Mouse (Mus musculus): ENCODE results near the gene Sobp.
A peak's percentile ranks its signal among the peaks of the same experiment; 100 is the strongest.

The Sobp gene

DNA sequence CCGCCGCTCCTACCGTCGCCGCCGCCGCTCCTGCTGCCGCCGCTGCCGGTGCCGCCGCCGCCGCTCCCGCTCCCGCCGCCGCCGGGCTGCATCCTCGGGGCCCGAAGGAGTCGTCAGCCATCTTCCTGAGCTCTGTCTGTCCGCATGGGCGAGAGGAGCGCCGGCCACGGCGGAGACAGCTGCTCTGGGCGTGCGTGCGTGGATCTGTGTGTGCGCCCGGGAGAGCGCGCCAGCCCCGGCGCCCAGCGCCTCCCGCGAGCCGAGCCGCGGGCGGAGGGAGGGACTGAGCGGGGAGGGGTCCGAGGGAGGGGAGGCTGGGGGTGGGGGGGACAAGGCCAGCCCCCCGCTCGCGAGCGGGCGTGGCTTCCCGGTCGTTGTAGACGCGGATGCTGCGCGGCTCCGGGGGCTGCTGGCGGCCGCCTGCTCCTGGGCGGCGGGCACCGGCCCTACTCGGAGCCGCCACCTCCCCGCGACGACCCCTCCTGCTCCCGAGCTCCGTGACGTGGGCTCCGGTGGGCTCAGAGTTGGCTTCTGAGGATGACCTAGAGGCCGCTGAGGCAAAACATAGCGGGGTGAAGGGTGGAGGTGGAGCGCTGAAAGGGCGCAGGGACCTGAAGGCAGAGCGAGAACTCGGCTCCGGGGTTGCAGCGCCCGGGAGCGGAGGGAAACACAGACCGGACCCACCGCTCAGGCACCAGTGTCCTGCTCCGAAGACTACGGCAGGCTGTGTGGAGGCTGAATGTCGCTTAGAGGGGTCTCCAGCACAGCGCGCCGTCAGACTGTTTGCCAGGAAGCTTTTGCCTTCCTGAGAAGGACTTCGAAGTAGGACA lies at the start of gene Sobp, which contains the start of gene 9030612E09Rik:
Gene Sobp (minus strand): TSS at position 205 of the 830 bp plus-strand sequence.
Gene 9030612E09Rik (plus strand): TSS at position 379 of the 830 bp plus-strand sequence.
- peak; percentile 70 for DNase-seq (ENCODE audit: low spot score)

DNA sequence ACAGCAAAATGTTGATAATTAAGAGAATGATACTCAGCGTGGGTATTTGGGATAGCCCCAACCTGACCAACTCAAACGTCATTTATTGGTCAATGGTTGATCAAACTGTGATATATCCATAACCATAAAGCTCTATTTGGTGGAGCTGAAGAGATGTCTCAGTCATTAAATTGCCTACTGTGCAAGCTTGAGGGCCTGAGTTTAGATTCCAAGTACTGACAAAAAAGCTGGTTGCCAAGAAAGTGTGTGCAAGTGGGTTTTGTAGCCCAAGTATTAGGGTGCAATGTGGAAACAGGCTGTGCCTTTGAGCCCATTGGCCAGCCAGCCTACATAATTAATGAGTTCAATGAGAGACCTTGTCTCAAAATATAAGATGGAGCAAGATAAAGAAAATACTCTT lies 49.1 kb upstream of the Sobp start:
- no peak for DNase-seq (ENCODE audit: low spot score)

DNA sequence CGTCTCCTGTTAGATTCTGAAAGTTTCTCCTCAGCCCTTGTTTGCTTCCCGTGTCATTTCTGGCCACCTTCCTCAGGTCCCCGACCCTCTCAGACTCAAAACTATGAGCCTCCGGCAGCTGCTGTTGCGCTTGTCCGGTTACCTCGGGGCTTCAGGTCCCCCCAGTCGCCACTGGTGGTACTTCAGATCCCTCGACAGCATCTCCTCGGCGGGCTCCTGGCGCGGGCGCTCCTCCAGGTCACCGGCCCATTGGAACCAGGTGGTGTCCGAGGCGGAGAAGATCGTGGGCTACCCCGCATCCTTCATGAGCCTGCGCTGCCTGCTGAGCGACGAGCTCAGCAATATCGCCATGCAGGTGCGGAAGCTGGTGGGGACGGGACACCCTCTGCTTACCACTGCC lies 47.3 kb upstream of the Sobp start:
- peak; percentile 30 for DNase-seq (ENCODE audit: low spot score)

DNA sequence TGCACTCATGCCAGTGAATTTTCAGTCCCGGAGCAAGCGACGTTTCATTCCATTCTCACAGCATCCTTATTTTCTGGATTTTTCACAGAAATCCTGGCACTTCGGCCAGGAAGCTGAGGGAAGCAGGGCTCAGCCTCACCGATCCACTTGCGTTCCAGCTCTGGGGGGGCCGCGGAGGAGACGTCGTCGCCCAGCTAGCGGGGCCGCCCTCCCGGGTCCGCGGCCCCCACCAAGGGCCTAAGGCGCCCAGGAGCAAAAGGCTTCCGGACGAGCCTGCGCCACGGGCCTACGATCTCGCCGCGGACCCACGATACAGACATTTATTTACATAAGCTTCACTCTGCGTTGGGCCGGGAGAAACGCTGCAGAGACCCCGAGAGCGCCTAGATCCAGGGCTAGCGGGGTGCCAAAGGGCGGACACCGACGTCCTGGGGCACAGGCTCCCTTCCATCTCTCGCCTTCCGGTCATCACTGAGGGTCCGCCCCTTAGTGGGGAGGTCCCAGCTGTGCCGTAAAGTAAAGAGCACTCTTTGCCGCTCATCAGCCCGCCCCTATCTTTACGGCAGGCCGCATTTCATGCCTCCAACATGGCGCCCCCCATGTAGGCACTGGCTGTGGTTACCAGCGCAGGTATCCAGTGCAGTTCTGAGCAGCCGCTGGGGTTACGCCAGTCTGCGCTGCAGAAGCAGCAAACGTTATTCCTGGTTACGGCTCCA lies 46.7 kb upstream of the Sobp start, which contains the start of gene Pdss2:
Gene Pdss2 (plus strand): TSS at position 577 of the 716 bp plus-strand sequence.
- peak; percentile 99 for DNase-seq (ENCODE audit: low spot score)

DNA sequence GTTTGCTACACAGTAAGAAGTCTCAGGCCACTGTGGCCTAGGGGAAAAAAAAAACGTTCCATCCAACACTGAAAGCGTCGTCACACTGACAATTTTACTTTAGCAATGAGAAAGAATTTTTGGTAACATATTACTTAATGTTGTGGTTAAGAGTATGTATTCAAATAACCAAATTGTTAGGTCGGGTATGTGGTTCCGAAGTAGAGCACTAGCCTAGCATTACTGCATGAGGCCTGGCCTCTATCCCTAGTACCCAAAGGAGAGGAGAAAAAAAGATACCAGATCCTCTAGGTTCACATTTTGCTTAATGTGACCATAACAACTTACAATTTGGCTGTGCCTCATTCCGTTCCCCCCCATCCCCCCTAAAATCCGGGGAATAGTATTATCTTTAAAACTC lies 46.1 kb upstream of the Sobp start:
- no peak for DNase-seq (ENCODE audit: low spot score)

DNA sequence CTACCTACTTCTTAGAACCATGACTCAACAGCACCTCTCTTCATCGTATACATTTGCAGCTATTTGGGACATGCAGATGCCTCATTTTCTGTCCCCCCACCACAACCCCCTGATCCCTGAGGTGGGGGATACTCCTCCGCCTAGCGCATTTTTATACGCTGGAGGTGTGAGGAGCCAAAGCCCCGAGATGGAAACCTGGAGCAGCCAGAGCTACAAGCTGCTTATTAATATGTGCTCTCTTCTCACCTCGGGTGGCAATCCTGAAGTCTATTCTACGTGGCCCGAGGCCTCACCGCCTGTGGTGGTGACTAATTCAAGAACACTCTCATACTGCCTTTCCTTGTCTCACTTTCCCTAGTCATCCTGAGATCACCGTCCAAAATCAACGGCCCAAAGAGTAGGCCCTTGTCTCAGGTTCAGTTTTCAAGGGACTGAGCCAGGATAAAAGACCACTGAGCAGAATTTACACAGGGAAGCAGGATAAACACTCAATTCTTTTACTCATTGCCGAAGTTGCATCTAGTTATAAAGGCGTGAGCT lies 43.1 kb upstream of the Sobp start:
- DNase-seq (ENCODE audit: low spot score) = no peak

DNA sequence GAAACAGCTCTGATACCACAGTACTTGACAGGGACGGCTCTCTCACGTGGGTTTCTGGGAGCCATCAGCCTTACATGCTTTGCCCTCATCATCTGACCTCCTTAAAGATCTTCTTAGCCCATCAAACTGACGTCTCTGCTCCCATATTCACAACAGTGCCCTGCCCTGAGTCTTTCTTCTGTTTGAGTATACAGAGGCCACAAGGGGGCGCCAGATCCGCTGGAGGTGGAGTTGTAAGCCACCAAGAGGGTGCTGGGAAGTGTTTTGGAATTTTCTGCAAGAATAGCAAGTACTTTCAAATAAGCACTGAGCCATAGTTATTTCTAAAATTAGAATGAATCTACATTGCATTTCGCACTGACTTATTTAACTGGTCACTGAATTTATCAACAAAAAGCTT lies 37.5 kb upstream of the Sobp start:
- peak; percentile 64 for DNase-seq (ENCODE audit: low spot score)

DNA sequence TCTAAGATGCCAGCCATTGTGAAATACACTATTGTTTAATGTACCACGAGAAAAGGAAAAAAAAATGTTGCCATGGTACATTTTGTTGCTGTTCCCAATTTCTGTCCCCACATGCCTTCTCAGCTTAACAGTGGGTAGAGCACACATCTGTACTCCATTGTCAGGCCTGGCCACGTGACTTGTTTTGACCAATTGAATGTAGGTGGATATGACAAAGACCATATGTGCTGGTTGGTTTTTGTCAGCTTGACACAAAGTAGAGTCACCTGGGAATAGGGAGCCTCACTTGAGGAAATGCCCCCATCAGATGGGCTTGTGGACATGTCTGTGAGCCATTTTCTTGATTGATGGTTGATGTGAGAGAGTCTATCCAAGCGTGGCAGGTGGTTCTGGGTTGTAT lies 29.5 kb upstream of the Sobp start:
- no peak for DNase-seq (ENCODE audit: low spot score)

DNA sequence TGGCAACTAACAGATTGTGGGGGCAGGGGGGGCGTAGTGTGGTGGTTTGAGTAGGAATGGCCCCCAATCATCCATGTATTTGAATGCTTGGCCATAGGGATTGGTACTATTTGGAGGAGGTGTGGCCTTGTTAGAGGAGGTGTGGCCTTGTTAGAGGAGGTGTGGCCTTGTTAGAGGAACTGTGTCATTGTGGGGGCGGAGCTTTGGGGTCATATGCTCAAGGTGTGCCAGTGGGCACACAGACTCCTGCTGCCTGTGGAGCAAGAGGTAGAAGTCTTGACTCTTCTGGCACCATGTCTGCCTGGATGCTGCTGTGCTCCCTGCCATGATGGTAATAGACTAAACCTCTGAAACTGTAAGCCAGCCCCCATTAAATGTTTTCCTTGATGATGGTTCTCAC lies 25.9 kb upstream of the Sobp start:
- no peak for DNase-seq (ENCODE audit: low spot score)

DNA sequence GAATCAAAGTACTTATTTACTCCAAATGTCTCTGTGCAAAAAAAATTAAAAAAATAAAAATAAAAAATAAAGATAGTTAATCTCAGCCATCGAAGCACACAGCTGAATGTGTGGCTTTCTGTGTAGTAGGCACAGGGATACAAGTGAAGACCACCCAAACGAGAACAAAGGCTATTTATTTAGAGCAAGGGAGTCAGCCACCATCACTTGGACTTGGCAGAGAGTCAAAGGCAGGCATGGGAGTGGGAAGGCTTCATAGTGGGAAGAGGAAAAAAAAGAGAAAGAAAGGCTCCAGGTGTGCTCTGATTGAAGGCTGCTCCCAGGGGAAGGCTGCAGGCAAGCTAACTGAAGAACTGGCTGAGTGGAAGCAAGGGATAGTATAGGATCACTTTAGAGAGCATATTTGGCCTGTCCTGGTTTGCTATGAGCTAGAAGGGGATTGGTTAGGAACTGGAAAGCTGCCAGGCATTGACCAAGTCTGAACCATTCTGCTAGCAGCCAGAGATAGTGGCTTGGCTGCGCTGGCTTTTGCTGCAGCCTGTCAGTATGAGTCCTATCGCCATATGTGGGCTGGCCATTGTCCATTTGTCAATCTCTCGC lies 6.1 kb upstream of the Sobp start:
- DNase-seq (ENCODE audit: low spot score) = no peak

DNA sequence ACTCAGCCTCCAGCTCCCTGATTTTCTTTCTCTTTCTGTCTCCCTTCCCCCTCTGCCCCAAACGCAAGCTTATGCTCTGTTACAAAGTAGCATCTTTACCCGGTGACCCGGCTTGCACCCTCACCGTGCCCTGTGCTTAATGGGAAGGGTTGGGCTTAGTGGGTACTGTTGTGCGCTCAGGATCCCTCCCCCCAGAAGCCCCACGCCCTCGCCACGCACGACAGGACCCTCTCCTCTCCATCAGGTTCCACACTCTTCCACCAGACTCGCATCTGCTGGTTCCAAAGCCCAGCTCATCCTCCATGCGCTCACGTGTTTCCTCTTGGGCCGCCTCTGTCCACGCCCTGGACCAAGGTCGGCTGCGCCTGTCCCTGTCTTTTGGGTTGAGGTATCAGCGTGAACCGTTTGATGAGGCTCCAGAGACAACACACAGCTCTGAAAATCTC lies 849 bp upstream of the Sobp start:
- peak; percentile 41 for DNase-seq (ENCODE audit: low spot score)

DNA sequence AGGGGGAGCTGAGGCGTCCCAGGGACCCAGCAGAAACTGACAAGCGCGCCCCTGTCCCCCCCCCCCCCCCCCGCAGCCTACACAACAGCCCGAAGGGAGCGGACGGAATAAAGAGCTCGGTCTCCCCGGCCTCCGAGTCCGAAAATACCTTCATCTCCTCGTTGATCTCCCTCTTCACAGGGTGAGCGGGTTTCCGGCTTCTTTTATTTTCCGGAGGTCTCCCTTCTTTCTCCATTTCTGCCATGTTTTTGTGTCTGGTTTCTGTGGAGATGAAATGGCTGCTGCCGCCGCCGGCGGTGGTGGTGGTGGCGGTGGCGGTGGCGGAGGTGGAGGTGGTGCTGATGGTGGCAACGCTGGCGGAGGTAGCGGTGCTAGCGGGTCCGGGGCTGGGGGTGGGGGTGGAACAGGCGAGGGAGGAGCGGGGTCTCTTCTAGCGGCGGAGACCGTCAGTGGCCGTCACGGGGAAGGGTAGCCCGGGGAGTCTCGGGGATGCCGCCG lies 453 bp downstream of the Sobp start:
- no peak for DNase-seq (ENCODE audit: low spot score)

DNA sequence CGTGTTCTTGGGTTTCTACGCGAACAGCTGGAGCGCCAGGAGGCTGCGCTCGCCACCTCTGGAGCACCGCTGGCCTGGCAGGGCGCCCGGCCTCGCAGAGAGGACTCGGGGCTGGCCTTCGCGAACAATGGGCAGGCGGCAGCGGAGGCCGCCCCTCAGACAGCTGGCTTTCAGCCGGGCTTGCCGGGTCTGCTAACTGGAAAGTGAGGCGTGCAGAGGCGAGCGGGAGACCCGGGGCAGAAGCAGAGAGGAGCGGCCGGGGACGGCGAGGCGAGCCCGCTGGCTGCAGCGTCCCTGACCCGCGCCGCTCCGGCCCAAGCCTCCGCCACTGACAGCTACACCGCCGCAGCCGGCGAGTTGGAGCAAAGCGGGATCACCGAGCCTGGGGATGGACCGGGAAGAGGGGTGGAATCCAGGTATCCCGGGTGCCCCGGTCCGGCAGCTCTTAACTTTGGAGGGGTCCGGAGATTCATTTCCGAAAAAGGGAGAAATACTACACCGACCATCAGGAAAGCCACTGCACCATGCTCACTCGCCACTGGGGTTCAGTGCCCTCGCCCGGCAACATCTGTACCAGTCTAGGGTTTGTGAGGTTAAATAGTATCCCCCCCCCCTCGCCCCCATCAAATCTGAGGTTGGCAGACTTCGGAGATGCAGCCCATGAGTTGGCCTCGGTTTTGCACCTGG lies 1.0 kb downstream of the Sobp start:
- peak; percentile 75 for DNase-seq (ENCODE audit: low spot score)

DNA sequence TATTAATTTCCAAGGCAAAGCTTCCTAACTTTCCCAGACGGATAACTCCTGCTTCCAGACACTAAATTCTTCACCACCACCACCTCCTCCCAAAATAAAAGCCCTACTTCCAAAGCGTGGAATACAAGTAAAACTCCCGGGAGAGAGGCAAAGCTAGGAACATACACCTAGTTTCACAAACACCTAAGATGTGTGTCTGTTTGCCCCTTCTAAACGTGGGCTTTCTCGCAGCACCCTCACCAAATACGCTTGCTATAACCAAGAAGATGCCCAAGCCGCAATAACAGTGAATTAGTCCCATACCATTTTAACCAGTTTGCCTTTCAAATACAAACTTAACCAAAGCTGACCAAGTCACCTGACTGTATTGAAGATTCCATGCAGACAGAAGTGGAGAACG lies 1.8 kb downstream of the Sobp start:
- DNase-seq (ENCODE audit: low spot score) = no peak

DNA sequence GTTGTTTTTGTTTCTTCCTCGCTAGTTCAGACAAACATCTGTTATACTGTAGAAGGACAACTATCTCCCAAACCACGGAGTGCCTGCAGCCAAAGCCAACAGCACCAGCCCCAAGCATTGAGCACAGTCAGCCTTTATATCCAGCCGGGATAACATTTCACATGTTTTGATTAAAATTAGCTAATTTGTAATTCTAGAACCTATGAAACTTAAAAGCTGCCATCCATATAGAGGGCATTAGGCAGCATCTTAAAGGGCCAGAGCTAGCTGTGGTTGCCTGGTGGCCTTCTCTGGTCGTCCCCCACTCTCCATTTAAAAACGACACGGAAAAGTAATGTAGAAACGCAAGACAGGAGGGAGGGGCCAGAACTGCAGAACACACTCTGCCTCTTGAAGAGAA lies 2.3 kb downstream of the Sobp start:
- DNase-seq (ENCODE audit: low spot score) = peak; percentile 25

DNA sequence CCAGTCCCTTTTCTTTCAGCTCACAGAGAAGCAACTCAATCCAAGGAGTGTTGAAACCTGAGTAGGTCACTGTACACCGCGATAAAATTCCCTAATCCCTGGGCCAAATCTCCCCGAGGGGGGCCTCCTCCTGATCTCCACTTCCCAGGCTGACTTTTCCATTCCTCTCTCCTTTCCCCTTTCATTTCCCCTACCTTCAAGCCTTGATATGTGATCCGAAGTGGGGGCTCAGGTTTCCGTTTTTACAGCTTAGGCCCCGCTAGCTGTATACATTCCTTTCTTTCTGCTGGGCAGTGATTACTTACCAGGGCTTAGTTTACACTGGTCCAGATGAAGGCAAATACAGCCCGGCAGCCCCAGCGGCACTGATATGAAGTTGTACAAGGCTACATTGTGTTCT lies 3.2 kb downstream of the Sobp start:
- peak; percentile 66 for DNase-seq (ENCODE audit: low spot score)

DNA sequence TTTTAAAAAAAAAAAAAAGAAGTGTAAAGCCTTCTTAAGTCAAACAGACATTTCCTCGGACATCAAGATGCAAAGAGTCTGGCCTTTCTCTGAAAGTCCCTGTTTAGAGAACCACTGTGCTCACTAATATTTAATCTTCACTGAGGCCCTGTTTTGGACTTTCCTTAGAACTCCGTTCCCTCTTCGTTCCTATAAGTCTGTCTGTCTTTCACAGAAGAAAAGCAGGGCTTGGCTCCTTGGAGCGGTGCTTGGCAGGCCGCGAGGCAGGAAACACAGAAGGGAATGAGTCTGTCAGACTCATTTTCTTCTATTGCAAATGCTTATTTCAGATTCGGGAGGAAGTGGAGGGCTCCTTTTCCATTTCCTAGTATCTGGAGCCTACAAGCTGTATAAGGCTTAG lies 5.5 kb downstream of the Sobp start:
- DNase-seq (ENCODE audit: low spot score) = no peak

DNA sequence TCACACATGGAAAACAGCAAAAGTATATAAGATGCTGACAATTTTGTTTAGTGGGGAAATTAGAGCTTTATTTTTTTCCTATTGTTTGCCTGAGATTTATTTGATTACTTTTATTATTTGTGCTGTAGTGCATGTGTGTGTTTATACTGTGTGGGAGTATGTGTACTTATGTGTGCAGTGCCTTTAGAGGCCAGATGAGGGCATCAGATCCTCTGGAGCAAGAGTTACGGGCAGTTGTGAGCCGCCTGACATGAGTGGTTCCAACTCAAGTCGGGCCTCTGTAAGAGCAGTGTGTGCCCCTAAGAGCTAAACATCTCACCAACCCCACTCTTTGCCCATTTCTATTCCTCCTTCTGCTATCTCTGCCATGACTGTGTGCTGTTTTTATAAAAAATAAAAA lies 7.5 kb downstream of the Sobp start:
- DNase-seq (ENCODE audit: low spot score) = no peak

DNA sequence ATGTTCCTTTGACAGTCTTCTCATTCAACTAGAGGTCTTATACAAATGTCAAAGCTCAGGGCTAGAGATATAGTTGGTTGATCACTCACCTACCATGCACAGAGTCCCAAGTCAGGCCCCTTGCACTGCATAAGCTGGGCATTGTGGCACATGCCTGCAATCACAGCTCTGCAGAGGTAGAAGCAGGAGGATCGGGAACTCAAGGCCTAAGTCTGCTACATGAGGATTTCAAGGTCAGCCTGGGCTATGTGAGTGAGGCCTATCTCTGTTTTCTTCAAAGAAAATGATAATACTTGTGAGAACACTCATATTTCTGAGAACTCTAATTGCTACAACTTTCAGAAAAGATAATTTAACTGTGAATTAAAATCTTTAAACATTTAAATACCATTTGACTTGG lies 8.2 kb downstream of the Sobp start:
- no peak for DNase-seq (ENCODE audit: low spot score)

DNA sequence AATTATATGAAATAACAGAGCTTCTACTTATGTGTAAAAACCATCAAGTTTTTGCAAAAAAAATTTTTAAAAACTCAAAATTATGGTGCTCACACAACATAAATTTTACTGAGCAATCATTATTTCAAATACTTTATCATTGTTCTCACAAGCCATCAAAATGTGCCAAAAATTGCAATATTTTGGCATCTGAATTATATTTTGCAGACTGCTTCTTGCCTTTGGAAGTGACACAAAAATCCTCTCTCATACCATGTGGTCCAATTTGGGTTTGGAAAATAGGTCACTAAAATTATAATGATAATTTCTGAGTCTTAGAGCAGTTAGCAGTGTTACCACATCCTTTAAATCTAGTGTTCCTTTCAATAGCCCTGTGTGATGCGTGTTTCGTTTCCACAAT lies 9.9 kb downstream of the Sobp start:
- no peak for DNase-seq (ENCODE audit: low spot score)

DNA sequence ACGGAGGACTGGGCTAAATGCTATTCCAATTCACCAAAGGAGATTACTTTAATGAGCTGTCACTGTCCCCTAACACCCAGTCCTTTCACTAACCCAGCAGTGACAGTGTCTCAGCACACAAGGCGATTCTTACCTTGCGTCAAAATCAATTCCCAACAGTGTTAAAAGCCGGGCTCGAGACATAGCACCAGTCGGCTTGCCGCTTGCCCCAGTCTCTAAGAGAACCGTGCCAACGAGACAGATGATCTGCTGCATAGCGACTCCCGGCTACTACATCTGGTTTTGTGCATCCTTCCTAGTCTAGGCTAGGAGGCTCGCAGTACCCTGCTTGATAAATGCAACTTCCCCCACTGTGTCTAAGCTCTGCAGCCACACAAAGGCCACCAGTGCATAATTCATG lies 12.0 kb downstream of the Sobp start:
- DNase-seq (ENCODE audit: low spot score) = peak; percentile 55

DNA sequence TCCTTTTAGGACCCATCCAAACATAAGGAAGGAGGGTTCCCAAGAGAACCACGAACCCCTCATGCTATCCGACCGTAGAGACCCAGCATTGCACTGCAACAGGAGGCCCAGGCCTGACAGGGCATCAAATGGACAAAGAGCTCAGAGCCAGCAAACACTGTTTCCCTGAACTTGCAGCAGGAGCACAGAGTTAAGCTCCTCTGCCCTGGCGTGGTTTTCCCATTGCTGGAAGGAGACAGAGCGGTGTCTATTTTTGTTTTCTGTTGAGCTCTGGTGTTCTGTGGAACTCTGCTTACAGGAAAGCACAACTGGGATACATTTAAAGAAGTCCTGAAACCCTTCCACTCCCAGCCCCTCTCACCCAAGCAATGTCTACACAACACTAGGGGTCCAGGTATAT lies 15.0 kb downstream of the Sobp start:
- DNase-seq (ENCODE audit: low spot score) = no peak
